Mouse (Mus musculus) frontal cortex, adult 2 months (tissue): ENCODE results near the gene Abca3. TPM values are rescaled to one million over a fixed set of nuclear protein-coding genes. Genes with fewer than 3 reads are reported as not detected.
"Not testable (repeated sequence)": the region's sequence is repeated elsewhere in the genome, so short reads cannot be mapped to it uniquely, and the experiment has no call there.

Source experiments
- DNase-seq, 2 experiments: peaks; one replicate each; pipeline ENCODE4 v3.0.0; 2022; ENCODE audit warnings: low spot score in 1 of 2; ENCODE audit errors: extremely low spot score in 1 of 2
- polyA plus RNA-seq: library from polyadenylated mRNA; depleted of rRNA; stranded (reverse); fragments of >200 nt; gene quantifications from 2 replicates; pipeline ENCODE4 v1.2.3, GENCODE M21; 2012

Gene Abca3
- polyA plus RNA-seq, 1 experiment = 47.6 TPM

GRCm38 (mm10) chr17:24378496-24378895, 26.7 kb downstream of the Abca3 start:
- no peak for DNase-seq

- DNase-seq = no peak
Measured at GRCm38 (mm10) chr17:24383789-24384188, 32.0 kb downstream of the Abca3 start.

- DNase-seq = no peak
Measured at GRCm38 (mm10) chr17:24388711-24389110, 37.0 kb downstream of the Abca3 start.

GRCm38 (mm10) chr17:24389865-24390264, 38.1 kb downstream of the Abca3 start:
- peak in 1 of 2 experiments; percentile 63 for DNase-seq

DNA sequence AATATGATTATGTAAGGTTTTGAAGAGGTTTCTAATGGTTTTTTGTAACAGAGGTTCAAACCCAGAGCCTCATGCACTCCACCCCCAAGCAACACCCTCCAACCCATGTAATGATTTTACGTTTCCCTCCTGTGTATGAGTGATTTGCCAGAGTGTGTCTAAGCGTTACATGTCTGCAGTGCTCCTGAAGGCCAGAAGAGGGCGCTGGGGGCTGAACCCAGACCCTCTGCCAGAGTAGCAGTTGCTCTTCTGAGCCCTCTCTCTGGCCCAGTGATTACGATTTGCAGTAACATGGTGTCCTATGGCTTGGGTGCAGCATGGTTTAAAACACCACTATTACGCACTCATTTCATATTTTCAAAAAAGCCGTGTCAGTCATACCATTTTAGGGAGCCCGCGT, 39.4 kb downstream of the Abca3 start:
- no peak for DNase-seq

DNA sequence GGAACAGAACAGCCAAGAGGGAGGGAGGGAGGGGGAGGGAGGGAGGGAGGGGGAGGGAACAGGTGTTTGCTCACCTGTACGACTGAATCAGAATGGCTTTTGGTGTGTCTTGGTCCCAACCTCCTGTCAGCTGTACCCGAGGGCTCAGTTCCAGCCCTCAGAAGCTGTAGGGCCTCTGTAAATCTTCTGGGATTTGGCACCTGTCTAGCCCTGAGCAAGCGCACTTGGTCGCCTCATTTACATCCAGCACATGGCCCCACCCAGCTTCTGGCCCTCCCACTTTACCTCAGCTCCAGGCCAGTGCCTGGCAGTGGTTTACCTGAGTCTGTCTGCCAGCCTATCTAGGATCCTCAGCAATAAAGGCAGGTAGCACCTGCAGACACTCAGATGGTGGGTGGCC, 41.8 kb downstream of the Abca3 start:
- DNase-seq = no peak

DNA sequence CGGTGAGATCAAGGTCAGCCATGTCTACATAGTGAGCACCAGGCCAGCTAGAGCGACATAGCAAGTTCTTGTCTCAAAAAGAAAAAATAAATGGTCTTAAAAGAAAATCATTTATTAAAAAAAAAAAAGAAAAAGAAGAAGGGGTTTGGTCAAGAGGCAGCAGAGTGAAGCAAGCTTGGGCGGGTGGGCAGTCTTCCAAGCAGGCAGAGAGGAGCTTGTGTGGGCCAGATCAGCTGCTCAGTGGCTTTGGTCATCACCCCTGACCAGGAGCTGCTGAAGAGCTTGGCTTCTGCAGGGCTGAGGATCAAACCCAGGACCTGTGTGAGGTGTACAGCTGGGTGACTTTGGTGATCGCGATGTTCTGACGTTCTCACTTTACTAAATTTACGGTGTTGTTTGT, 42.7 kb downstream of the Abca3 start:
- no peak for DNase-seq

DNA sequence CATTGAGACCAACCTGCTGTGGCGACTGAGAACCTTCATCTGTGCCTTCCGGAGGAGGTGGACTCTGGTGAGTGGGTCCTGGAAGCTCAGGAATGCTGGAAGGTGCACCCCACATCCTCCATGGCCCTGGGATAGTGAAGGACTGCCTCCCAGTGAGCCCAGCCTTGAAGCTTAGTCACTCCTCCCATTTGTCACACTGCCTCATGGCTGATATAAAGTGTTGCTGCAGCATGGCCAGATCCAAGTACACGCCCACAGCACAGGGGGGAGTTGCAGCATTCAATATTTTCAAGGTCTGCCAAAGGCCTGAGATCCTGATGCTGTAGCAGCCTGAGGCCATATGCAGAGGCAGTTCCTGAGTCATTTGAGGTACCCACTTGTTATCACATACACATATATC, 50.6 kb downstream of the Abca3 start:
- peak in 1 of 2 experiments; percentile 27 for DNase-seq

DNA sequence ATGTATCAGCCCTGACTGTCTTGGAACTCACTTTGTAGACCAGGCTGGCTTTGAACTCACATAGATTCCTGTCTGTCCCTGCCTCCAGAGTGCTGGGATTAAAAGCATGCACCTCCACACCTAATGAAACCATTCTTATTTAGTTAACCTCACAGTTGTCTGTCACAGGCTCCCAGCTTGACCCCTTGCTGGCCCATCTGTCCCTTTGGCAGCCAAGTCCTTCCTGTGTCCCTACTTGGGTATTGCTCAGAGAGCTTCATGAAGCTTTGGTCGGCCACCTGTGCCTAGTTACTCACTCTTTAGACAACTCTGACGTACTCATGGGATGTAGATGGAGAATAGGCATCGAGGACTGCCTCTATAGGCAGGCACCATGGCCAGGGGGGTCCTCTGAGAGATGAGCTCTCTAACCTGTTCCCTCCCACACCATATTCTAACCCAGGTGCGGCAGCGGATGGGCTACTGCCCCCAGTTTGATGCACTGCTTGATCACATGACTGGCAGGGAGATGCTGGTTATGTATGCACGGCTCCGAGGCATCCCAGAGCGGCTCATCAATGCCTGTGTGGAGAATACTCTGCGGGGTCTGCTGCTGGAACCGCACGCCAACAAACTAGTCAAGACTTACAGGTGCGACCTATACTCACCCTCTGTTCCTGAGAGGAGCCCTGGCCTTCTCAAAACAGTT, 55.5 kb downstream of the Abca3 start:
- no peak for DNase-seq

DNA sequence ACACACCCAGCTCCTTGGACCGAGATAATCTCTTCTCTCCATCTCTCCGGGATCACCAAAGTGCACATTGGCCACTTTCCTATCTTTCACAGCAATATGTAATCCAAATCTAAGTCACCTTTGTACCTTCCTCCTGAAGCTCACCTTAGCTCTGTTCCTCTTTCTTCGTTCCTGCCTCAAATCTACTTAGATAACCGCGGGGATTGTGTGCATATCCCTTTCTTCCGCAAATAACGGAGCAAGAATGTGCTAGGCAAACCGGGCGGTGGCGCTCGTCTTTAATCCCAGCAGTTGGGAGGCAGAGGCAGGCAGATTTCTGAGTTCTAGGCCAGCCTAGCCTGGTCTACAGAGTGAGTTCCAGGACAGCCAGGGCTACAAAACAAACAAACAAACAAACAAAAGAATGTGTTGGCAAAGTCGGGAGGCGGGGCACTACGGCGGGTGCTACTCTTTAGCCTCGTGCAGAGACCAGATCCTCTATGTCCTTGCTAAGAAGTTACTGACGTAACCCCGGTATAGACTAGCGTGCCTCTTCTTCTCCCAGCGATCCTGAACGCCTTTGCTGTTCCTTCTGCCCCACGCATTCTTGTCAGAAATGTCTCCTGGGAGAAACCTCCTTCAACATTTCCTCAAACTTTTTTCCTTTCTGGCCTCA, 61.9 kb downstream of the Abca3 start:
- DNase-seq = no peak

DNA sequence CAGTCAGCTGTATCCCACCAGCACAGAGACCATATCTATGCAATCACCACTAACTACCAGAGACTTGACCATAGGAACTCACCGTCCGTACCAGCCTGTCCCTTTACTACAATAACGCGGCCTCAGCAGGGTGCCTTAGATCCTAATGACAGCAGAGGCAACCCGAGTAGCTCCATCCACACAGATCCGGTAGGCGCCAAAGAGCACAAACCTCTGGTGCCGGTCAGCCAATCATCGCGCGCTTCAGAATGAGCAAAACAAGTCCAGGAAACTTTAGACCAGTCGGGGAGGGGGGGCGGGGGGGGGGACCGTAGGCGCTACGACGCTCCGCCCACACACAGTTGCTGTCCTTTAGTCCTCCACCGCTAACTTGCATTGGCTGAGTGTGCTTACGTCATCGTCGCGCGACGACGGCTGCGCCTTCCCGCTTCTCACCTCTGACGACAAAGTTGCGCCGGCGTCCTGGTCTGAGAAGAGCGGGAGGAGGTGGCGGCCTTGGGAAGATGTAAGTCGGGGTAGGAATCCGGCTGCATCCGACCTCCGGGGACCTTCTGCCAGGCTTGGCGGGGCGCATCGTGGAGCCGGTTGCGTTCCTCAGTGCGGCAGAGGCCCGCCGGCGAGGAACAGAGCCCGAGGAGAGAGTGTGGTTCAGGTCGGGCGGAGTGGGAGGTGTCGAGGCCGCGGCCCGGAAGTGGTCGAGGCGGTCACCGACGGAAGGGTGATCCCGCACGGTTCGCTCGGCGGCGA, 62.7 kb downstream of the Abca3 start, which contains the start of gene Rnps1:
Rnps1 (plus strand) TSS at position 336 of the 747 bp plus-strand sequence.
- DNase-seq = peak; percentile 88 to 90

GRCm38 (mm10) chr17:24415011-24415410, 63.3 kb downstream of the Abca3 start:
- DNase-seq = no peak

DNA sequence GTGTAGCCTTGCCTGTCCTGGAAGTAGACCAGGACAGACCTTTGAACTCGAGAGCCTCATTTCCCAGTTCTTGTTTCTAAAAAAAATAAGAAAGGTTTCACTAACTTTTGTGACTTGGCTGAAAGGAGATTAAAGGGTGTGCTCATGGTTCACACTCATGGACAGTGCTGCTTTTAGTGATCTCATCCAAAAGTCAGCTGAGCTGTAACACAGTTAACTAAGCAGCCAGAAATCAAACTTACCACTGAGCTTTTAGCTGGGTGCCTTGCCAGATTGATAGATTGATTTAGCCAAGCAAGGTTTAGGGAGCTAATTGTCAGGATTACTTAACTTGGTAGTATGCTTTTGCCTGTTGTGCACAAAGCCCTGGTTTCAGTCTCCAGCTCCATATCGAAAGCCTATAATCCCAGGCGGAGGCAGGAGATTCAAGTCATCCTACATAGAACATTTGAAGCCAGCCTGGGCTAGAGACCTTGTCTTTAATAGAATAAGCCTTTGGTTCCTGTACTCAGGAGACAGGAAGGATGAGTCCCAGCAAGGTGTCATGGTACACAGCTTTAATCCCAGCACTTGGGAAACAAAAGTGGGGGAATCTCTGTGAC, 64.4 kb downstream of the Abca3 start:
- no peak for DNase-seq

- DNase-seq = no peak
Measured at GRCm38 (mm10) chr17:24423114-24423513, 71.4 kb downstream of the Abca3 start.

DNA sequence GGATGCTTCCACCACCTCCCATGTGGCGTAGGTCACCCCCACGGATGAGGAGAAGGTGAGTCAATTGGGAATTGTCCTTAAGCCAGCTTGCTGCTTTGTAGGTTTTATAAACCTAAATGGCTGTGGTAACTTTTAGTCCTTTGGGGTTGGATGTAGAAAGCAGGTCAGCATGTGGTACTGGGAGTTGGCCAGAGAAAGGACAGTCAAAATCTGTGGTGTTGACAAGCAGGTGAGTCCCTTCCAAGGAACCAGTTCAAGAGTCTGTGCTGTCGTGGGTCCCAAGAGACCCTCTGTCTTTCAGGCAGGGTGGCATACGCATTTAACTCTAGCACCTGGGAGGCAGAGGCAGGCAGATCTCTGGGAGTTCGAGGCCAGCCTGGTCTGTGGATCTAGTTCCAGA, 72.7 kb downstream of the Abca3 start:
- DNase-seq = no peak

DNA sequence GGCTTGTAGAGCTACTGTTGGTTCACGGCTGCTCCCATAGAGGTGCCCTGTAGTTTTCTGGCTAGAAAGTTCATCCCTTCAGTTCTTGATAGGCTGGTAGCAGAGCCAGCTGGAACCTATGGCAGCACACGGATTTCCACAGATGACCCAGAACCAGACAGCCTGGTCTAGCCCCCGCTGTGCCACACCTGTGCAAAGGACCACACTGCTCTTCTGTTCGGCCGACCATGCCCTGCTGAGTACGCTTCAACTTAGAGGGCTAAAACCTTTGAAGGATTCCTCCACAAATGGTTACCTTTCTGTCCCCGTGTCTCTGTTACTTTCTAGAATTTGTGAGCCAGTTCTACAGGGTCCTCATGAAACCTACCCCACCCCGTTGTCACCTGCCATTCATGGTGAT, 73.6 kb downstream of the Abca3 start:
- DNase-seq = not testable (repeated sequence)

DNA sequence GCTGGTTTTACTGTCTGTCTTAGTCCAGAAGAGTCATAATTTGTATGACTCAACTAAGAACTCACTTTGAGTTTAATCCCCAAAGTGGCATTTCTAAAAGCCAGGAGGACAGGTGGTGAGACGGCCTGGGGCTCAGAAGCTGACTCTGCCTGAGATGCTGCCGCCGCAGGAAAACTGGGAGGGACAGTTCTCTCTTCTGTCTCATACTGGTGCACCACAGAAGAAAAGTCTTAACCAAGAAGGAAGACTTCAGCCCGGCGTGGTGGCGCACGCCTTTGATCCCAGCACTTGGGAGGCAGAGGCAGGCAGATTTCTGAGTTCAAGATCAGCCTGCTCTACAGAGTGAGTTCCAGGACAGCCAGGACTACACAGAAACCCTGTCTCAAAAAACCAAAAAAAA, 74.2 kb downstream of the Abca3 start:
- DNase-seq = no peak

DNA sequence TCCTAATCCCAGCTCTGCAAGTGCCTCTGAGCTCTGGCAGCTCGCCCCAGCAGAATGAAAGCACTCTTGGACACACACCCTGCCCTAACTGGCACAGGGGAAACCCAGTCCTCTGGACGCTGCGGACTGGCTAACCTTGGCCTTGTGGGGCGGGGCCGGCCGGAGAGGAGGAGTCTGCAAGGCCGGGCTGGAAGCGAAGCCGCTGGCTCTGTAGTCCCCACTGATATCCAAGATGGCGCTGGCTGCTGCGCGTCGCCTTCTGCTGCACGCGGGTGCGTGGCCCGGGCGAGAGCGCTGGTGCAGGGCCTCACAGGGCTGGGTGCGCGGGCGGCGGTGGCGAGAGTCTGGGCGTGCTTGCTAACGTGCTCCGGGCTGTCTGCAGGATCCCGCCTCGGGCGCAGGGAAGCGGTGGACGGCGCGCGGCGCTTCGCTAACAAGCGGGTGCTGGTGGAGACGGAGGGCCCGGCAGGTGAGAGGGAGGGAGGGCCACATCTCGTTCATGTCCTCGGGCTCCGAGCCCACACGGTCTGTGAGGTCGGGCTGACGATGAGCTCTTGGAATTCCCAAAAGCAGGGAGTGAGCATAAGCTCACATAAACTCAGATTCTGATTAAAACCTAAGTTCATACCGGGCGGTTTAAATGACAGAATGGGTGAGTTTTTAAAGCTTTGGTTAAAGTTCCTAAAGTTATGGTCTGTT, 74.9 kb downstream of the Abca3 start, which contains the start of gene Eci1:
Eci1 (plus strand) TSS at position 171 of the 699 bp plus-strand sequence.
- DNase-seq = peak; percentile 87 to 90

DNA sequence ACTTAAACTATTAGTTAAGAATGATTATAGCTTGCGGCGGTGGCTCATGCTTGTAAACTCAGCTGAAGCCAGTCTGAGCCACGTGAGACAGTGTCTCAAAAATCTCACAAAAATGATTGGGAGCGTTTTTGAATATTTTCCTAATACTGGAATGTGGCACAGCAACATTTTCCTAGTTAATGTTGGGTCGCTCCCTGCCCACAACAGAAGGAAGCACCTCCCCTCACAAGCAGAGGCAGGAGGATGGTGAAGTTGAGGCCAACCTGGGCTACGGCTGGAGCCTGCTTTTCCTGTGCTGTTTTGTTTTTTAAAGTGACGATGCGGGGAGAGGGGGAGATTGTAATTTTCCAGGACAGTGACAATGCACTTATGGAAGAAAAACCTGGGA, 75.4 kb downstream of the Abca3 start:
- no peak for DNase-seq

DNA sequence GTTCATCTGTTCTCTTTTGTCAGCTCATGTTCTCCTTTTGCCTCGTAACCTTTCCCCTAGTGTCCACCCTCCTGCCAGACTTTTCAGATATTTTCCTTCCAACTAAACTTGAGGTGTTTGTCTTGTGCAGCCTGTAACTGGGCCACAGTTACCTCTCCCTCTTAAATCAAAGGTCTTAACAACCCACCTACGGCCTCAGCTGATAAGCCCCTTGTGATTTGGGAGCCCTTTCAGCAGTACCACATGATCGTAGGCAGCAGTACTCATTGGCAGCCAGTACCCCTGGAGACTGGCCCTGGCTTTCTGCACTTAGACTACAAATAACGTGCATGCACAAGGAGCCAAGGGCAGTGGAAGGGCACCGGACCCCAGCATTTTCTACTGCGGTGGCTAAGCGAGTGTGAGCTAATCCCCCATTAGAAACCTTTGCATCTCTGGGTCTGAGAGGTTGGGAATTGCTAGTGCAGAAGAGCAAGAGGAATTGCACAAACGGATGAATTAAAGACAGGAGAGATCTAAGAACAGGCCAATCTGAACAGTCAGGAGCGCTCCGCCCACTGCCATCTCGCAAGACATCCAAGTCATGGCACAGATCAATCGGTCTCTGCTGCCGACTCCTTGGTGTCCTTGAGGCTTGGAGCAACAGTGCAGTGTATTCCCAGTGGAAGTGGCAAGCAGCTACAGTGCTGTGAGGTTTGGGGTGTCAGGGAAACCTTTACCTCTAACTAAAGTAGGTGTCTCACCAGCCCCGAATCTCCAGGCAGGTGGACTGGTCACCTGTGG, 77.6 kb downstream of the Abca3 start:
- DNase-seq = no peak
